Mouse (Mus musculus) C2C12 (cell line): ENCODE results near the gene Mipep. TPM values are rescaled to one million over a fixed set of nuclear protein-coding genes. Genes with fewer than 3 reads are reported as not detected.

Experiments used
- H3K27me3 ChIP-seq: one replicate; pipeline ENCODE4 v1.6.1; 2011; ENCODE audit not compliant: control insufficient read depth, insufficient read depth, insufficient read length
- H3K36me3 ChIP-seq: one replicate; pipeline ENCODE4 v1.6.1; 2011; ENCODE audit not compliant: control insufficient read depth, insufficient read depth
- H3K4me3 ChIP-seq: one replicate; pipeline ENCODE4 v1.5.1; 2011; ENCODE audit warnings: mild to moderate bottlenecking, control low read depth; ENCODE audit not compliant: poor library complexity, insufficient read depth, severe bottlenecking
- H3K79me2 ChIP-seq: one replicate; pipeline ENCODE4 v1.6.1; 2011; ENCODE audit not compliant: control insufficient read depth, insufficient read depth
- H3K79me3 ChIP-seq: one replicate; pipeline ENCODE4 v1.6.1; 2011; ENCODE audit warnings: low read depth, control low read depth
- H3ac ChIP-seq: one replicate; pipeline ENCODE3; 2011; ENCODE audit warnings: low read depth; ENCODE audit not compliant: control insufficient read depth, insufficient read length
- CEBPB ChIP-seq: IDR thresholded peaks from one replicate; pipeline ENCODE4 v1.6.1; 2011; ENCODE audit warnings: low read depth, mild to moderate bottlenecking, control low read depth, moderate library complexity
- CTCF ChIP-seq: IDR thresholded peaks from one replicate; pipeline ENCODE4 v1.5.1; 2011; ENCODE audit not compliant: control insufficient read depth, insufficient read depth, insufficient read length
- FOSL1 ChIP-seq: IDR thresholded peaks from one replicate; pipeline ENCODE4 v1.8.0; 2011; ENCODE audit warnings: mild to moderate bottlenecking, low read length; ENCODE audit not compliant: poor library complexity, insufficient read depth, severe bottlenecking
- MAX ChIP-seq: IDR thresholded peaks from one replicate; pipeline ENCODE4 v1.6.1; 2011; ENCODE audit warnings: mild to moderate bottlenecking, control low read depth
- MYOD1 ChIP-seq: IDR thresholded peaks from one replicate; pipeline ENCODE4 v1.6.1; 2011; ENCODE audit warnings: low read depth; ENCODE audit not compliant: control insufficient read depth, insufficient read length
- MYOG ChIP-seq: IDR thresholded peaks from one replicate; pipeline ENCODE4 v1.6.1; 2011; ENCODE audit not compliant: control insufficient read depth, insufficient read length; ENCODE audit errors: extremely low read depth
- USF1 ChIP-seq: IDR thresholded peaks from one replicate; pipeline ENCODE4 v1.6.1; 2011; ENCODE audit warnings: low read depth, mild to moderate bottlenecking, control low read depth, moderate library complexity
- polyA plus RNA-seq: library from polyadenylated mRNA; unstranded; fragments of >200 nt; fragmentation: generic; extraction: Trizol; gene quantifications from one replicate; pipeline ENCODE4 v1.2.1, GENCODE M21; 2012; ENCODE audit warnings: missing spikeins

Gene Mipep
- polyA plus RNA-seq, 1 experiment = 9.8 TPM

GRCm38 (mm10) chr14:60851632-60852031 is 67.3 kb downstream of the Mipep start:
- no peak overlapping the region for H3ac ChIP-seq
- H3K79me2 ChIP-seq = no peaks in the 10 kb centered on the region
- no peaks in the 10 kb centered on the region for H3K36me3 ChIP-seq
- no peaks in the 10 kb centered on the region for H3K27me3 ChIP-seq
- no peak overlapping the region for H3K4me3 ChIP-seq
- TF ChIP-seq FOSL1 (no peak), MYOD1 (no peak), CEBPB (no peak), MYOG (no peak), CTCF (no peak), USF1 (no peak), MAX (no peak)
- no peaks in the 10 kb centered on the region for H3K79me3 ChIP-seq

GRCm38 (mm10) chr14:60856199-60856912 is 72.0 kb downstream of the Mipep start:
- no peak for TF ChIP-seq USF1
- no peak for TF ChIP-seq FOSL1
- TF ChIP-seq CTCF = no peak
- no peak for TF ChIP-seq MYOD1
- no peak for TF ChIP-seq MYOG
- no peak for TF ChIP-seq CEBPB
- TF ChIP-seq MAX = no peak
- Histone ChIP-seq H3ac (no peak overlapping the region), H3K79me2 (no peaks in the 10 kb centered on the region), H3K79me3 (no peaks in the 10 kb centered on the region), H3K36me3 (no peaks in the 10 kb centered on the region), H3K4me3 (no peak overlapping the region), H3K27me3 (no peaks in the 10 kb centered on the region)

- no peaks in the 10 kb centered on the region for H3K79me3 ChIP-seq
- H3K4me3 ChIP-seq = no peak overlapping the region
- H3ac ChIP-seq = no peak overlapping the region
- no peaks in the 10 kb centered on the region for H3K79me2 ChIP-seq
- H3K27me3 ChIP-seq = no peaks in the 10 kb centered on the region
- H3K36me3 ChIP-seq = no peaks in the 10 kb centered on the region
- no peak for TF ChIP-seq MYOG
- TF ChIP-seq FOSL1 = no peak
Observed at GRCm38 (mm10) chr14:60856913-60857300, 72.5 kb downstream of the Mipep start.

GRCm38 (mm10) chr14:60863396-60863795 is 79.0 kb downstream of the Mipep start:
- no peak overlapping the region for H3K4me3 ChIP-seq
- no peak for TF ChIP-seq CTCF
- no peak for TF ChIP-seq USF1
- no peak for TF ChIP-seq CEBPB
- TF ChIP-seq MAX = no peak
- TF ChIP-seq MYOD1 = no peak
- TF ChIP-seq MYOG = no peak
- TF ChIP-seq FOSL1 = no peak

GRCm38 (mm10) chr14:60866399-60866798 is 82.0 kb downstream of the Mipep start:
- Histone ChIP-seq H3K4me3 (no peak overlapping the region), H3K79me3 (no peaks in the 10 kb centered on the region), H3ac (no peak overlapping the region), H3K27me3 (no peaks in the 10 kb centered on the region), H3K36me3 (no peaks in the 10 kb centered on the region), H3K79me2 (no peaks in the 10 kb centered on the region)
- TF ChIP-seq USF1 (no peak), MYOD1 (no peak), CEBPB (no peak), FOSL1 (no peak), CTCF (no peak), MYOG (no peak), MAX (no peak)

More at GRCm38 (mm10) chr14:60863396-60863795, 79.0 kb downstream of the Mipep start:
- no peak overlapping the region for H3ac ChIP-seq
- H3K36me3 ChIP-seq = no peaks in the 10 kb centered on the region
- no peaks in the 10 kb centered on the region for H3K79me3 ChIP-seq
- H3K79me2 ChIP-seq = no peaks in the 10 kb centered on the region
- no peaks in the 10 kb centered on the region for H3K27me3 ChIP-seq

- H3K79me3 ChIP-seq = no peaks in the 10 kb centered on the region
- H3K27me3 ChIP-seq = no peaks in the 10 kb centered on the region
- H3ac ChIP-seq = no peak overlapping the region
- H3K4me3 ChIP-seq = no peak overlapping the region
- no peak for TF ChIP-seq CEBPB
- no peak for TF ChIP-seq MYOG
- TF ChIP-seq MYOD1 = no peak
- no peak for TF ChIP-seq CTCF
- TF ChIP-seq USF1 = no peak
- TF ChIP-seq MAX = no peak
- TF ChIP-seq FOSL1 = no peak
- H3K79me2 ChIP-seq = no peaks in the 10 kb centered on the region
- H3K36me3 ChIP-seq = no peaks in the 10 kb centered on the region
Observed at GRCm38 (mm10) chr14:60868325-60868724, 84.0 kb downstream of the Mipep start.
